Comparison of ENCODE assay signal across 19 mouse cellular contexts in genomic region chr16:94178441-94179220, GRCm38 (mm10).
DNase-seq lines count a peak whose midpoint lies in the region; ATAC-seq and TF ChIP-seq lines count a peak whose summit lies in the region.
"Had no signal": no experiment of that assay in that cellular context is flagged by ENCODE, and none has a peak within 500 bp of the region (broad histone marks: within the 10 kb centered on the region; RNA-seq: fewer than 3 reads in every experiment).

No protein-coding gene starts in this region.

- 0 out of 2 replicates have a peak overlapping the region, but pooled peaks have one; percentile 4 for H3K4me2 ChIP-seq in embryonic facial prominence, embryonic 15.5 days (replicated peaks)
- H3K4me2 ChIP-seq in forebrain, postnatal 0 days (ENCODE audit: low read depth), result no peak overlapping the region
- peak overlapping the region; percentile 30 for H3K4me2 ChIP-seq in midbrain, embryonic 11.5 days
- H3K4me2 ChIP-seq: liver, embryonic 11.5 days had no signal

- no peaks in the 10 kb centered on the region for H3K36me3 ChIP-seq in embryonic facial prominence, embryonic 15.5 days
- no peaks in the 10 kb centered on the region for H3K36me3 ChIP-seq in forebrain, postnatal 0 days (ENCODE audit: insufficient read depth)
- H3K36me3 ChIP-seq in midbrain, embryonic 11.5 days (ENCODE audit: control insufficient read depth, insufficient read depth, low read length), result no peaks in the 10 kb centered on the region

- H3K4me3 ChIP-seq in embryonic facial prominence, embryonic 15.5 days (replicated peaks), result no peak overlapping the region
- no peak overlapping the region for H3K4me3 ChIP-seq in forebrain, postnatal 0 days (ENCODE audit: low read depth, low read length)
- no peak overlapping the region for H3K4me3 ChIP-seq in midbrain, embryonic 11.5 days (ENCODE audit: low read depth, low read length)

- WGBS in embryonic facial prominence, embryonic 15.5 days, result 42% methylated on average over 16 of the region's 16 CpGs
- 17% methylated on average over 16 of the region's 16 CpGs for WGBS in forebrain, postnatal 0 days
- WGBS in midbrain, embryonic 11.5 days, result 12% methylated on average over 16 of the region's 16 CpGs

- TF ChIP-seq CTCF in brain, embryonic 14.5 days (IDR thresholded peaks at IDR 0.05; ENCODE audit: borderline replicate concordance, extremely low read depth, insufficient read depth, insufficient read length), result no peak
- no peak for TF ChIP-seq CTCF in forebrain, postnatal 0 days (IDR thresholded peaks at IDR 0.05; ENCODE audit: low read depth)

- H3K9me3 ChIP-seq in embryonic facial prominence, embryonic 15.5 days (replicated peaks), result no peaks in the 10 kb centered on the region
- H3K9me3 ChIP-seq in forebrain, postnatal 0 days (ENCODE audit: low read length), result no peaks in the 10 kb centered on the region
- H3K9me3 ChIP-seq in midbrain, embryonic 11.5 days (ENCODE audit: control insufficient read depth, low read length), result no peaks in the 10 kb centered on the region

- H3K27me3 ChIP-seq in embryonic facial prominence, embryonic 15.5 days, result peaks cover 26% of the 10 kb centered on the region
- peaks cover 12% of the 10 kb centered on the region; the same call in 1 of the 2 replicates for H3K27me3 ChIP-seq in forebrain, postnatal 0 days (ENCODE audit: insufficient read depth, low read length)
- H3K27me3 ChIP-seq in midbrain, embryonic 11.5 days (ENCODE audit: control insufficient read depth, insufficient read depth, low read length), result peaks cover 76% of the 10 kb centered on the region
- H3K27me3 ChIP-seq: Patski had no signal

- no peak for ATAC-seq in embryonic facial prominence, embryonic 15.5 days (ENCODE audit: insufficient number of reproducible peaks, low FRiP score, low TSS enrichment, low read depth)
- no peak for ATAC-seq in forebrain, postnatal 0 days
- ATAC-seq in midbrain, embryonic 11.5 days (ENCODE audit: low FRiP score), result peak; percentile 47
- ATAC-seq: activated CD4-positive, CD25-positive, alpha-beta regulatory T cell, adult 4 months; Patski had no signal

- peaks cover 25% of the 10 kb centered on the region for H3K4me1 ChIP-seq in embryonic facial prominence, embryonic 15.5 days
- H3K4me1 ChIP-seq in forebrain, postnatal 0 days (ENCODE audit: insufficient read depth), result peaks cover 8% of the 10 kb centered on the region; the same call in 1 of the 2 replicates
- peaks cover 27% of the 10 kb centered on the region for H3K4me1 ChIP-seq in midbrain, embryonic 11.5 days (ENCODE audit: control insufficient read depth, insufficient read depth, low read length)

- peak; percentile 76 for DNase-seq in brain, embryonic 14.5 days (ENCODE audit: low read depth)
- peak; percentile 39 for DNase-seq in forebrain, postnatal 0 days
- DNase-seq in midbrain, embryonic 11.5 days (ENCODE audit: low spot score, missing footprints), result peak; percentile 96
- DNase-seq in ovary, postnatal 10 days (ENCODE audit: low spot score), result no peak
- no peak for DNase-seq in thymus, postnatal 14 days
- DNase-seq in layer of hippocampus, postnatal 10 days (ENCODE audit: low spot score in 2 of 2), result no peak
- DNase-seq: adrenal gland, postnatal 25 days; cerebellum, adult 8-10 months; gastrocnemius, postnatal 25 days; kidney, adult 2 months; kidney, postnatal 14 days; left cerebral cortex, postnatal 4 days; lung, adult 2 months; lung, postnatal 36 days; thymus, adult 2 months had no signal

- no peak for TF ChIP-seq POLR2A in brain, embryonic 14.5 days (IDR thresholded peaks at IDR 0.05; ENCODE audit: borderline replicate concordance, extremely low read depth, insufficient read depth, insufficient read length, poor library complexity, severe bottlenecking)

- no peak overlapping the region for H3K9ac ChIP-seq in embryonic facial prominence, embryonic 15.5 days
- no peak overlapping the region for H3K9ac ChIP-seq in forebrain, postnatal 0 days
- H3K9ac ChIP-seq in midbrain, embryonic 11.5 days (ENCODE audit: low read length), result peak overlapping the region; percentile 17; the same call in 1 of the 2 replicates

- H3K27ac ChIP-seq in embryonic facial prominence, embryonic 15.5 days (replicated peaks), result no peak overlapping the region
- H3K27ac ChIP-seq in forebrain, postnatal 0 days (ENCODE audit: low read depth, low read length), result no peak overlapping the region
- peak overlapping the region; percentile 37; the same call in 1 of the 2 replicates for H3K27ac ChIP-seq in midbrain, embryonic 11.5 days (ENCODE audit: low read depth, low read length)

Comparison
In these comparisons a context has a peak if more than half of its experiments do, and no peak if none do; other contexts are left out.
1. DNase-seq: peak in brain, embryonic 14.5 days (single experiment), forebrain, postnatal 0 days (single experiment) and midbrain, embryonic 11.5 days (single experiment); none in ovary, postnatal 10 days (single experiment), thymus, postnatal 14 days (single experiment) and layer of hippocampus, postnatal 10 days (0 of 2).